Mouse (Mus musculus) liver, embryonic 15.5 days (tissue): ENCODE results near the gene S1pr1. TPM values are rescaled to one million over a fixed set of nuclear protein-coding genes. Genes with fewer than 3 reads are reported as not detected.

Experiments used
- ATAC-seq: fragments of 200-750 bp; cut with Nextera tagmentation; 2 replicates; pipeline ENCODE4 v1.8.0; 2017; ENCODE audit warnings: moderate number of reproducible peaks, mild to moderate bottlenecking, moderate library complexity; ENCODE audit not compliant: insufficient read depth
- H3K27ac ChIP-seq: fragments of 300-500 bp; sonication (generic); replicated peaks from 2 replicates; pipeline ENCODE4 v1.5.1; 2015; ENCODE audit warnings: mild to moderate bottlenecking, inconsistent platforms
- H3K27me3 ChIP-seq: fragments of 300-500 bp; sonication (generic); 2 replicates; pipeline ENCODE4 v1.6.1; 2015; ENCODE audit warnings: mild to moderate bottlenecking, inconsistent platforms
- H3K36me3 ChIP-seq: fragments of 300-500 bp; sonication (generic); replicated peaks from 2 replicates; pipeline ENCODE4 v1.6.1; 2015; ENCODE audit warnings: moderate library complexity, mild to moderate bottlenecking, inconsistent platforms
- H3K4me1 ChIP-seq: fragments of 300-500 bp; sonication (generic); replicated peaks from 2 replicates; pipeline ENCODE4 v1.6.1; 2015; ENCODE audit warnings: inconsistent platforms
- H3K4me2 ChIP-seq: fragments of 300-500 bp; sonication (generic); 2 replicates; pipeline ENCODE4 v1.6.1; 2015; ENCODE audit warnings: moderate library complexity, mild to moderate bottlenecking, inconsistent platforms
- H3K4me3 ChIP-seq: fragments of 300-500 bp; sonication (generic); replicated peaks from 2 replicates; pipeline ENCODE4 v1.5.1; 2015; ENCODE audit warnings: mild to moderate bottlenecking, inconsistent platforms
- H3K9ac ChIP-seq: fragments of 300-500 bp; sonication (generic); 2 replicates; pipeline ENCODE4 v1.6.1; 2015; ENCODE audit warnings: moderate library complexity, mild to moderate bottlenecking, inconsistent platforms
- H3K9me3 ChIP-seq: fragments of 300-500 bp; sonication (generic); replicated peaks from 2 replicates; pipeline ENCODE4 v1.6.1; 2016; ENCODE audit warnings: inconsistent platforms
- WGBS: fragments of 180-500 bp; shearing (Covaris S2); methylation state at CpG from one replicate; pipeline ENCODE4 v1.1.7; 2015; ENCODE audit warnings: mixed read lengths; ENCODE audit not compliant: insufficient replicate concordance; 5-methylcytosine and 5-hydroxymethylcytosine counted together
- polyA plus RNA-seq: library from polyadenylated mRNA; unstranded; fragments of >200 nt; fragmentation: Nextera tagmentation; extraction: Ambion mirVana; gene quantifications from 2 replicates; pipeline ENCODE4 v1.2.1, GENCODE M21; 2015

Gene S1pr1
- polyA plus RNA-seq = 8.8 and 9.2 TPM in 2 replicates

- peak; percentile 73 for ATAC-seq
- WGBS = under 1% methylated on average over 51 of the region's 51 CpGs
- H3K4me1 ChIP-seq = peaks cover 41% of the 10 kb centered on the region
- H3K27ac ChIP-seq = peak within 1 kb of the TSS; percentile 71
- H3K9me3 ChIP-seq = no peaks in the 10 kb centered on the region
- H3K9ac ChIP-seq = peak within 1 kb of the TSS; percentile 57
- H3K36me3 ChIP-seq = peaks cover 10% of the 10 kb centered on the region
- H3K4me2 ChIP-seq = peak within 1 kb of the TSS; percentile 90
- peak within 1 kb of the TSS; percentile 64 for H3K4me3 ChIP-seq
- no peaks in the 10 kb centered on the region for H3K27me3 ChIP-seq
Measured at GRCm38 (mm10) chr3:115714671-115715651, at the start of gene S1pr1. TSS of gene S1pr1 (minus strand) at chr3:115715072.

GRCm38 (mm10) chr3:115763292-115763691, 48.4 kb upstream of the S1pr1 start:
- 25% methylated on average over 6 of the region's 6 CpGs for WGBS

GRCm38 (mm10) chr3:115762841-115763240, 48.0 kb upstream of the S1pr1 start:
- ATAC-seq = no peak
- Histone ChIP-seq H3K27ac (no peak overlapping the region), H3K36me3 (no peaks in the 10 kb centered on the region), H3K4me2 (no peak overlapping the region), H3K9ac (no peak overlapping the region), H3K9me3 (no peaks in the 10 kb centered on the region), H3K4me1 (peaks cover 19% of the 10 kb centered on the region), H3K4me3 (no peak overlapping the region), H3K27me3 (no peaks in the 10 kb centered on the region)
- 38% methylated on average over 7 of the region's 7 CpGs for WGBS

More at GRCm38 (mm10) chr3:115763292-115763691, 48.4 kb upstream of the S1pr1 start:
- no peak overlapping the region for H3K4me3 ChIP-seq
- H3K9ac ChIP-seq = no peak overlapping the region
- peak; percentile 53; the same call in 1 of the 2 replicates for ATAC-seq
- H3K4me2 ChIP-seq = no peak overlapping the region
- no peaks in the 10 kb centered on the region for H3K36me3 ChIP-seq
- H3K27me3 ChIP-seq = no peaks in the 10 kb centered on the region
- H3K27ac ChIP-seq = no peak overlapping the region
- H3K9me3 ChIP-seq = no peaks in the 10 kb centered on the region
- peaks cover 15% of the 10 kb centered on the region for H3K4me1 ChIP-seq

GRCm38 (mm10) chr3:115759659-115760058, 44.8 kb upstream of the S1pr1 start:
- Histone ChIP-seq H3K4me3 (no peak overlapping the region), H3K9ac (no peak overlapping the region), H3K9me3 (no peaks in the 10 kb centered on the region), H3K4me2 (no peak overlapping the region), H3K27me3 (no peaks in the 10 kb centered on the region), H3K27ac (no peak overlapping the region), H3K4me1 (peaks cover 20% of the 10 kb centered on the region), H3K36me3 (no peaks in the 10 kb centered on the region)
- 57% methylated on average over 4 of the region's 4 CpGs for WGBS
- no peak for ATAC-seq

GRCm38 (mm10) chr3:115758455-115758912, 43.6 kb upstream of the S1pr1 start:
- ATAC-seq = peak; percentile 60
- no peak overlapping the region for H3K9ac ChIP-seq
- WGBS = 9% methylated on average over 9 of the region's 9 CpGs
- H3K36me3 ChIP-seq = no peaks in the 10 kb centered on the region
- no peaks in the 10 kb centered on the region for H3K27me3 ChIP-seq
- H3K27ac ChIP-seq = no peak overlapping the region
- no peaks in the 10 kb centered on the region for H3K9me3 ChIP-seq
- H3K4me3 ChIP-seq = peak overlapping the region; percentile 23; the same call in 1 of the 2 replicates
- peaks cover 19% of the 10 kb centered on the region for H3K4me1 ChIP-seq
- peak overlapping the region; percentile 59 for H3K4me2 ChIP-seq

GRCm38 (mm10) chr3:115754466-115754865, 39.6 kb upstream of the S1pr1 start:
- Histone ChIP-seq H3K4me1 (peaks cover 15% of the 10 kb centered on the region), H3K9ac (no peak overlapping the region), H3K9me3 (no peaks in the 10 kb centered on the region), H3K4me3 (no peak overlapping the region), H3K27me3 (no peaks in the 10 kb centered on the region), H3K27ac (no peak overlapping the region), H3K4me2 (no peak overlapping the region), H3K36me3 (no peaks in the 10 kb centered on the region)
- 54% methylated on average over 8 of the region's 8 CpGs for WGBS
- no peak for ATAC-seq

- H3K4me3 ChIP-seq = no peak overlapping the region
- no peaks in the 10 kb centered on the region for H3K36me3 ChIP-seq
- H3K9ac ChIP-seq = no peak overlapping the region
- WGBS = 44% methylated on average over 3 of the region's 3 CpGs
- no peaks in the 10 kb centered on the region for H3K4me1 ChIP-seq
- ATAC-seq = no peak
- no peak overlapping the region for H3K27ac ChIP-seq
- H3K4me2 ChIP-seq = no peak overlapping the region
- H3K27me3 ChIP-seq = no peaks in the 10 kb centered on the region
- H3K9me3 ChIP-seq = no peaks in the 10 kb centered on the region
Measured at GRCm38 (mm10) chr3:115750369-115750768, 35.5 kb upstream of the S1pr1 start.

GRCm38 (mm10) chr3:115748289-115748989, 33.6 kb upstream of the S1pr1 start:
- no peaks in the 10 kb centered on the region for H3K9me3 ChIP-seq
- no peak overlapping the region for H3K27ac ChIP-seq
- no peak overlapping the region for H3K4me3 ChIP-seq
- 55% methylated on average over 5 of the region's 5 CpGs for WGBS
- no peaks in the 10 kb centered on the region for H3K27me3 ChIP-seq
- H3K4me1 ChIP-seq = no peaks in the 10 kb centered on the region
- H3K36me3 ChIP-seq = no peaks in the 10 kb centered on the region
- H3K9ac ChIP-seq = no peak overlapping the region
- ATAC-seq = peak; percentile 76
- no peak overlapping the region for H3K4me2 ChIP-seq

- Histone ChIP-seq H3K9me3 (no peaks in the 10 kb centered on the region), H3K27me3 (no peaks in the 10 kb centered on the region), H3K27ac (no peak overlapping the region), H3K4me2 (no peak overlapping the region), H3K4me3 (no peak overlapping the region), H3K9ac (no peak overlapping the region), H3K36me3 (no peaks in the 10 kb centered on the region), H3K4me1 (no peaks in the 10 kb centered on the region)
- 68% methylated on average over 8 of the region's 8 CpGs for WGBS
- ATAC-seq = no peak
Measured at GRCm38 (mm10) chr3:115746511-115746910, 31.6 kb upstream of the S1pr1 start.

GRCm38 (mm10) chr3:115745088-115745487, 30.2 kb upstream of the S1pr1 start:
- Histone ChIP-seq H3K4me3 (no peak overlapping the region), H3K27ac (no peak overlapping the region), H3K4me1 (0 out of 2 replicates have a peak, but pooled peaks cover 2% of the 10 kb centered on the region), H3K4me2 (no peak overlapping the region), H3K9me3 (no peaks in the 10 kb centered on the region), H3K9ac (no peak overlapping the region), H3K27me3 (no peaks in the 10 kb centered on the region), H3K36me3 (no peaks in the 10 kb centered on the region)
- no peak for ATAC-seq
- 76% methylated on average over 11 of the region's 11 CpGs for WGBS

GRCm38 (mm10) chr3:115738524-115738923, 23.7 kb upstream of the S1pr1 start:
- no peaks in the 10 kb centered on the region for H3K36me3 ChIP-seq
- H3K4me3 ChIP-seq = no peak overlapping the region
- 58% methylated on average over 2 of the region's 2 CpGs for WGBS
- no peak for ATAC-seq
- no peak overlapping the region for H3K27ac ChIP-seq
- 0 out of 2 replicates have a peak, but pooled peaks cover 2% of the 10 kb centered on the region for H3K4me1 ChIP-seq
- no peaks in the 10 kb centered on the region for H3K9me3 ChIP-seq
- no peak overlapping the region for H3K4me2 ChIP-seq
- H3K9ac ChIP-seq = no peak overlapping the region
- no peaks in the 10 kb centered on the region for H3K27me3 ChIP-seq
